Mouse (Mus musculus): ENCODE measurements around the gene Txn2.

GRCm38 (mm10) chr15:77925195-77925594 is 3.6 kb downstream of the Txn2 start:
- TF ChIP-seq CTCF (IDR thresholded peaks at IDR 0.05; ENCODE audit: insufficient read depth, low read depth, low read length) (no peak), POLR2A (IDR thresholded peaks at IDR 0.05; ENCODE audit: insufficient read depth, low read depth, low read length) (no peak)
